Mouse (Mus musculus) liver, embryonic 13.5 days (tissue): ENCODE measurements around the gene Mfsd14a. TPM values are rescaled to one million over a fixed set of nuclear protein-coding genes. Genes with fewer than 3 reads are reported as not detected.

Experiments
- ATAC-seq: fragments of 200-750 bp; cut with Nextera tagmentation; 2 replicates; pipeline ENCODE4 v1.8.0; 2017; ENCODE audit warnings: low read depth, mild to moderate bottlenecking, moderate number of reproducible peaks, moderate library complexity
- DNase-seq: peaks from one replicate; pipeline ENCODE4 v3.0.0; 2022
- H3K27ac ChIP-seq: fragments of 300-500 bp; sonication (generic); 2 replicates; pipeline ENCODE4 v1.5.1; 2015; ENCODE audit warnings: moderate library complexity, mild to moderate bottlenecking, inconsistent platforms
- H3K27me3 ChIP-seq: fragments of 300-500 bp; sonication (generic); 2 replicates; pipeline ENCODE4 v1.6.1; 2015; ENCODE audit warnings: mild to moderate bottlenecking, inconsistent platforms
- H3K36me3 ChIP-seq: fragments of 300-500 bp; sonication (generic); 2 replicates; pipeline ENCODE4 v1.6.1; 2015; ENCODE audit warnings: mild to moderate bottlenecking, inconsistent platforms
- H3K4me1 ChIP-seq: fragments of 300-500 bp; sonication (generic); replicated peaks from 2 replicates; pipeline ENCODE4 v1.6.1; 2015; ENCODE audit warnings: inconsistent platforms
- H3K4me2 ChIP-seq: fragments of 300-500 bp; sonication (generic); 2 replicates; pipeline ENCODE4 v1.6.1; 2015; ENCODE audit warnings: inconsistent platforms, mild to moderate bottlenecking, moderate library complexity
- H3K4me3 ChIP-seq: fragments of 300-500 bp; sonication (generic); replicated peaks from 2 replicates; pipeline ENCODE4 v1.5.1; 2015; ENCODE audit warnings: mild to moderate bottlenecking, inconsistent platforms
- H3K9ac ChIP-seq: fragments of 300-500 bp; sonication (generic); 2 replicates; pipeline ENCODE4 v1.6.1; 2015; ENCODE audit warnings: mild to moderate bottlenecking, inconsistent platforms
- H3K9me3 ChIP-seq: fragments of 300-500 bp; sonication (generic); replicated peaks from 2 replicates; pipeline ENCODE4 v1.6.1; 2016; ENCODE audit warnings: inconsistent platforms
- WGBS: fragments of 180-500 bp; shearing (Covaris S2); methylation state at CpG from one replicate; pipeline ENCODE4 v1.1.7; 2015; ENCODE audit not compliant: insufficient replicate concordance; 5-methylcytosine and 5-hydroxymethylcytosine counted together
- polyA plus RNA-seq: library from polyadenylated mRNA; unstranded; fragments of >200 nt; fragmentation: Nextera tagmentation; extraction: Ambion mirVana; gene quantifications from 2 replicates; pipeline ENCODE4 v1.2.1, GENCODE M21; 2015

Mfsd14a gene
- 35.5 and 42.8 TPM in 2 replicates for polyA plus RNA-seq

DNA sequence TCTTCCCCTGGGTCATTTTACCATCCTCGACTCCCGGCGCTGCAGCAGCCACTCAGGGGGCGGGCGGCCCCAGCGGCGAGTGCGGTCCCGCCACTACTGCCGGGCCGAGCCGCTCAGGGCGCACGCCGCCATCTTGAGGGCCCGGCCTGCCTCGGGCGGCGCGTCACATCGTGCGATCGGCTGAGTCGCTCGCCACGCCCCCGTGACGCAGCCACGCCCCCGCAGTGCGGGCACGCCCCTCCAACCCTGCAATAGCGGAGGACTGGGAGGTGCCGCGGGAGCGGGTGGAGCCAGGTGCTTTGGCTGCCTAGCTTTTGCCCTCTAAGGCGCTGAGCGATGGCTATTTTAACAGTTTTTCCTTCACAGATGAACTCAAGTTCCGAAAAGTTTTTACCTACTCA is at the start of gene Mfsd14a:
Gene Mfsd14a, minus strand, starts transcription at position 215 of the 401 bp plus-strand sequence.
- Histone ChIP-seq H3K4me2 (peak within 1 kb of the TSS; percentile 75), H3K27ac (peak within 1 kb of the TSS; percentile 90), H3K36me3 (peaks cover 2% of the 10 kb centered on the region; the same call in 1 of the 2 replicates), H3K9me3 (no peaks in the 10 kb centered on the region), H3K4me3 (peak within 1 kb of the TSS; percentile 97), H3K27me3 (no peaks in the 10 kb centered on the region), H3K9ac (peak within 1 kb of the TSS; percentile 98), H3K4me1 (peaks cover 48% of the 10 kb centered on the region)
- DNase-seq (peak; percentile 99), ATAC-seq (peak; percentile 96)
- WGBS = under 1% methylated on average over 39 of the region's 39 CpGs

DNA sequence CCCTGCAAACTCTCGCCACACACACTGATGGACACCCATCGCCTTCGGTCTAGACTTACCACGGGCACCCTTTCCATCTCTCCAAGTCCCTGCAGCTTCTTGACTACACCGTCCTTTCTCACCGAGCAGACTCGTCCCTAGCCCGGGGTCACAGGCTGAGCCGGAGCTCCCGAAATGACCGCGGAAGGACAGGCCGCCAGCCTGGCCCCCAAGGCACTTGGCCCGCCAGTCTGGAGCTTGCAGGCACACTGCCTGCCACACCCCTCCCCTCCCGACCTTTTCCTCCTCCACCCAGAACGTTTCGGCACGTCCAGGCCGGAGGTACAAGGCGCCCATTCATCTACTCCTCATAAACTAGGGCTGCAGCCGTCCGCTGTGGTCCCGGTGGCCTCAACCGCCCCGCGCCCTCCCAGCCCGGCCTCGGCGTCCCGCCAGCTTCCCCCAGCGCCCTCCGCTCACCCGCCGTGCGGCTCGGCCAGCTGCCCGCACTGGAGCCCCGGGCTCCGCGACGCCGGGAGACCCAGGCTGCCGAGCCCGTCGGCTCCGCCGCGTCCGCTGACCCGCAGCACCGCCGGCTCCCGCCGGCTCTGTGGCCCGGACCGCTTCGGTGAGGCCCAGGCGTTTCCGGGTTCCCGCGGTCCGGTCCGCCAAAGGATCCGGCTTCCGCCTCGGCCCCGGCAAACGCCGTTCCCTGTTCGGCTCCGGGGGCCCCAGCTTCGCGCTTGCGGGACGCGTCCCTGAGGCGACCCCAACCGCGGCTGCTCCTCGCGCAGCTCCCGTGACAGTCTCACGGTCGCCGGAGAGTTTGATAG is 49.4 kb upstream of the Mfsd14a start:
- H3K27ac ChIP-seq = peak overlapping the region; percentile 90
- no peaks in the 10 kb centered on the region for H3K9me3 ChIP-seq
- no peaks in the 10 kb centered on the region for H3K36me3 ChIP-seq
- H3K4me2 ChIP-seq = peak overlapping the region; percentile 80
- DNase-seq (peak; percentile 70), ATAC-seq (peak; percentile 93)
- peaks cover 38% of the 10 kb centered on the region for H3K4me1 ChIP-seq
- WGBS = under 1% methylated on average over 85 of the region's 85 CpGs
- peak overlapping the region; percentile 98 for H3K4me3 ChIP-seq
- peak overlapping the region; percentile 98 for H3K9ac ChIP-seq
- no peaks in the 10 kb centered on the region for H3K27me3 ChIP-seq

- Histone ChIP-seq H3K36me3 (no peaks in the 10 kb centered on the region), H3K9me3 (no peaks in the 10 kb centered on the region), H3K9ac (peak overlapping the region; percentile 98), H3K4me2 (peak overlapping the region; percentile 80), H3K4me3 (peak overlapping the region; percentile 98), H3K4me1 (peaks cover 44% of the 10 kb centered on the region), H3K27ac (peak overlapping the region; percentile 90), H3K27me3 (no peaks in the 10 kb centered on the region)
- peak; percentile 26 for DNase-seq
- peak; percentile 65 for ATAC-seq
- WGBS = 35% methylated on average over 9 of the region's 9 CpGs
These were observed 48.5 kb upstream of the Mfsd14a start for GRCm38 (mm10) chr3:116710941-116711340.

- DNase-seq = no peak
- H3K9me3 ChIP-seq = no peaks in the 10 kb centered on the region
- WGBS = 93% methylated on average over 1 of the region's 1 CpGs
- peak; percentile 72 for ATAC-seq
- peaks cover 43% of the 10 kb centered on the region for H3K4me1 ChIP-seq
- H3K36me3 ChIP-seq = peaks cover 7% of the 10 kb centered on the region; the same call in 1 of the 2 replicates
- no peak overlapping the region for H3K4me2 ChIP-seq
- H3K27me3 ChIP-seq = no peaks in the 10 kb centered on the region
- H3K9ac ChIP-seq = no peak overlapping the region
- no peak overlapping the region for H3K4me3 ChIP-seq
- 0 out of 2 replicates have a peak overlapping the region, but pooled peaks have one; percentile 36 for H3K27ac ChIP-seq
These were observed 43.2 kb upstream of the Mfsd14a start for GRCm38 (mm10) chr3:116705637-116706204.

DNA sequence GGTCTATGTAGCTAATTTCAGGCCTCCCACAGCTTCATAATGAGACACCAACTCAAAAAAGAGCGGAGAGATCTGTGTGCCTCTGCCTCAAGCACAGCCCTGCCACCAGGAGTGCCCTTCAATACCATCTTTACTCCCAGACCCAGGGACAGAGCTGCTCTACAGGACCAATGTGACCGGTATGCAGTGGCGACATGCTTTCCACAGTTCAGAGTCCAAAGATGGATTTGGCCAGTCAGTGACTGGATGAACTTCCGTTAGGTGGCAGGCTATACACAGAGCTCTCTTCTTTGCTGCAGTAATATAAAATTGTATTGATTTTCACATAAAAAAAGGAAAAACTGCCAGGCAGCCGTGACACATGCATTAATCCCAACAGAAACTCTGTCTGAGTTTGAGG is 41.4 kb upstream of the Mfsd14a start:
- H3K9me3 ChIP-seq = no peaks in the 10 kb centered on the region
- DNase-seq (no peak), ATAC-seq (no peak)
- no peaks in the 10 kb centered on the region for H3K27me3 ChIP-seq
- H3K4me2 ChIP-seq = no peak overlapping the region
- H3K4me3 ChIP-seq = no peak overlapping the region
- WGBS = 86% methylated on average over 5 of the region's 5 CpGs
- H3K9ac ChIP-seq = no peak overlapping the region
- peaks cover 35% of the 10 kb centered on the region for H3K4me1 ChIP-seq
- H3K36me3 ChIP-seq = peaks cover 9% of the 10 kb centered on the region
- H3K27ac ChIP-seq = peak overlapping the region; percentile 18; the same call in 1 of the 2 replicates

DNA sequence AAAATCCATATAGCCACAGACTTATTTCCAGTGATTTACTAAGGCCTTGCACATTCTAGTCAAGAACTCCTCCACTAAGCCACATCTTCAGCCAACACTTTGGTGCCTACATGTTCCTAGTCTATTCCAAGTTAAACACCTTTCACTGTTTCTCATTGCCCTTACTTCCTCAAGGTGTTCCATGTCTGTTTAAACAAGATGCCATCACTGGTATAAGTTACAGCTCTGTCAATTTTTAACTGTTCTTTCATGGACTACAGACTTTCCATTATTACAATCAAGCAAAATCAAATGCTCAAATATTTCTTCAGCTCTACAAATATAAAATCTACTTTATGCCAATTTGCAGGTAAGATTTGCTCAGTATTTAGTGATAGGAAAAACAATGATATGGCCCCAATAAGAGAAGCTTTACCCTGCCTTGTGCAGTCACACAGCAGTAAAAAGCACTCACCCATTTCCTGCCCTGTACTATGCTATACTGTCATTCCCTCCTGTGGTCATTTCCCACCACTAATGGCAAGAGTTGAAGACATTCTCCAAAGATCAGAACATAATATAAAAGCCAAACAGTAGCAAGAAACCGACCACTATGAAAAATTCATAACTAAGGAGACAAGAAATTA is 40.3 kb upstream of the Mfsd14a start:
- no peak overlapping the region for H3K4me2 ChIP-seq
- H3K4me3 ChIP-seq = no peak overlapping the region
- no peak overlapping the region for H3K27ac ChIP-seq
- H3K9me3 ChIP-seq = no peaks in the 10 kb centered on the region
- ATAC-seq (no peak), DNase-seq (no peak)
- H3K9ac ChIP-seq = no peak overlapping the region
- peaks cover 9% of the 10 kb centered on the region for H3K36me3 ChIP-seq
- WGBS = 78% methylated on average over 1 of the region's 1 CpGs
- no peaks in the 10 kb centered on the region for H3K27me3 ChIP-seq
- H3K4me1 ChIP-seq = peaks cover 37% of the 10 kb centered on the region

GRCm38 (mm10) chr3:116701601-116702000 is 39.1 kb upstream of the Mfsd14a start:
- ATAC-seq (no peak), DNase-seq (no peak)
- Histone ChIP-seq H3K27me3 (no peaks in the 10 kb centered on the region), H3K27ac (no peak overlapping the region), H3K4me3 (no peak overlapping the region), H3K9ac (no peak overlapping the region), H3K36me3 (peaks cover 9% of the 10 kb centered on the region), H3K4me2 (no peak overlapping the region), H3K4me1 (peaks cover 41% of the 10 kb centered on the region), H3K9me3 (no peaks in the 10 kb centered on the region)
- 89% methylated on average over 4 of the region's 4 CpGs for WGBS

- Histone ChIP-seq H3K4me3 (no peak overlapping the region), H3K27me3 (no peaks in the 10 kb centered on the region), H3K27ac (0 out of 2 replicates have a peak overlapping the region, but pooled peaks have one; percentile 25), H3K4me2 (no peak overlapping the region), H3K4me1 (peaks cover 40% of the 10 kb centered on the region), H3K9me3 (no peaks in the 10 kb centered on the region), H3K9ac (no peak overlapping the region), H3K36me3 (peaks cover 7% of the 10 kb centered on the region)
- WGBS = 78% methylated on average over 2 of the region's 2 CpGs
- DNase-seq (no peak), ATAC-seq (no peak)
These were observed 36.3 kb upstream of the Mfsd14a start for GRCm38 (mm10) chr3:116698786-116699185.

- DNase-seq (no peak), ATAC-seq (no peak)
- H3K4me3 ChIP-seq = 0 out of 2 replicates have a peak overlapping the region, but pooled peaks have one; percentile 3
- H3K9me3 ChIP-seq = no peaks in the 10 kb centered on the region
- peak overlapping the region; percentile 55 for H3K9ac ChIP-seq
- H3K36me3 ChIP-seq = peaks cover 20% of the 10 kb centered on the region
- WGBS = 63% methylated on average over 2 of the region's 2 CpGs
- peak overlapping the region; percentile 80 for H3K27ac ChIP-seq
- H3K4me1 ChIP-seq = peaks cover 47% of the 10 kb centered on the region
- peak overlapping the region; percentile 71 for H3K4me2 ChIP-seq
- H3K27me3 ChIP-seq = no peaks in the 10 kb centered on the region
These were observed 33.1 kb upstream of the Mfsd14a start for GRCm38 (mm10) chr3:116695666-116695985.

GRCm38 (mm10) chr3:116694955-116695665 is 32.6 kb upstream of the Mfsd14a start:
- H3K4me3 ChIP-seq = peak overlapping the region; percentile 39
- H3K4me2 ChIP-seq = peak overlapping the region; percentile 71
- ATAC-seq = peak; percentile 81

GRCm38 (mm10) chr3:116694312-116694711 is 31.8 kb upstream of the Mfsd14a start:
- DNase-seq (peak; percentile 73), ATAC-seq (peak; percentile 89)
- 11% methylated on average over 3 of the region's 3 CpGs for WGBS
- H3K9me3 ChIP-seq = no peaks in the 10 kb centered on the region
- H3K4me2 ChIP-seq = peak overlapping the region; percentile 71
- H3K27ac ChIP-seq = peak overlapping the region; percentile 98
- peak overlapping the region; percentile 71 for H3K9ac ChIP-seq
- H3K4me3 ChIP-seq = peak overlapping the region; percentile 39
- no peaks in the 10 kb centered on the region for H3K27me3 ChIP-seq
- H3K4me1 ChIP-seq = peaks cover 44% of the 10 kb centered on the region
- H3K36me3 ChIP-seq = peaks cover 22% of the 10 kb centered on the region

More at GRCm38 (mm10) chr3:116694955-116695665, 32.6 kb upstream of the Mfsd14a start:
- WGBS = 43% methylated on average over 8 of the region's 8 CpGs
- Histone ChIP-seq H3K9me3 (no peaks in the 10 kb centered on the region), H3K4me1 (peaks cover 47% of the 10 kb centered on the region), H3K27me3 (no peaks in the 10 kb centered on the region), H3K36me3 (peaks cover 25% of the 10 kb centered on the region), H3K9ac (peak overlapping the region; percentile 71), H3K27ac (peak overlapping the region; percentile 98)
- peak; percentile 33 for DNase-seq
